Mouse (Mus musculus) testis, postnatal 14 days (tissue): ENCODE measurements around the gene Tcta.

ENCODE experiments used
- DNase-seq: peaks from one replicate; pipeline ENCODE4 v3.0.0; 2021; ENCODE audit warnings: low spot score

The Tcta gene

GRCm38 (mm10) chr9:108268701-108269100 is 37.3 kb downstream of the Tcta start:
- DNase-seq: peak; percentile 48

GRCm38 (mm10) chr9:108267691-108268090 is 38.3 kb downstream of the Tcta start:
- peak; percentile 44 for DNase-seq

DNA sequence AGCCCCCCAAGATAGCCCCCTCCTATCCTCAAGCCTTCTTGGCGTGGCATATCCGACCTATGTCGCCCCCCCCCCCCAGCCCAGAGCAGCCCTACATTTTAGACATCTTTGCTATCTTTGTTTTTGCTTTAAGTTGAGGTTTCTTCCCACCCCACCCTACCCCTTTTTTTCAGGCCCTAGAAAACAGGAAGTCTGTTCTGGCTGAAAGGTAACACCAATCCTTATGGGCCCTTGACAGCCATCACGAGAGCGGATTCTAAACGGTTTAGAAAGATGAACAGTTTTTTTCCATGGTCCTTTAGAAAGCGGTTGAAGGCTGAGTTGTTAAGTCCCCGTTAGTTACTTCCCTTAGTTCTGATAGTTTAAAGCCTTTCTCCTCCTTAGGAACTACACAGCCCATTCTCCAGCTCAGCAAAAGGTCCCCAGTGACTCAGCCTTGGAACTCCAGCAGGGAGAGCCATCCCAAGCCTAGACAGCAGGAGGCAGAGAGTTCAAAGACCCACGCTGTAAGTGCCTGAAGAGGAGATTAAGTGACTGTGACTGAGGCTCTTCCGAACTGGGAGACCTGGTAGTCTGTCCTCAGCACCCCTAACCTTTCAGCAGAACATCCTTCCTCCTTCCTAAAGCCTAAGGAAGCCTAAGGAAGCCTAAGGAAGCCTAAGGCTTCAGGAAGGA is 39.6 kb downstream of the Tcta start:
- no peak for DNase-seq

- DNase-seq: peak; percentile 75
These were observed 41.6 kb downstream of the Tcta start for GRCm38 (mm10) chr9:108264191-108264921.

GRCm38 (mm10) chr9:108263690-108264190 is 42.2 kb downstream of the Tcta start, which contains the start of gene Dag1:
Dag1 (minus strand) TSS chr9:108263958.
- peak; percentile 99 for DNase-seq

DNA sequence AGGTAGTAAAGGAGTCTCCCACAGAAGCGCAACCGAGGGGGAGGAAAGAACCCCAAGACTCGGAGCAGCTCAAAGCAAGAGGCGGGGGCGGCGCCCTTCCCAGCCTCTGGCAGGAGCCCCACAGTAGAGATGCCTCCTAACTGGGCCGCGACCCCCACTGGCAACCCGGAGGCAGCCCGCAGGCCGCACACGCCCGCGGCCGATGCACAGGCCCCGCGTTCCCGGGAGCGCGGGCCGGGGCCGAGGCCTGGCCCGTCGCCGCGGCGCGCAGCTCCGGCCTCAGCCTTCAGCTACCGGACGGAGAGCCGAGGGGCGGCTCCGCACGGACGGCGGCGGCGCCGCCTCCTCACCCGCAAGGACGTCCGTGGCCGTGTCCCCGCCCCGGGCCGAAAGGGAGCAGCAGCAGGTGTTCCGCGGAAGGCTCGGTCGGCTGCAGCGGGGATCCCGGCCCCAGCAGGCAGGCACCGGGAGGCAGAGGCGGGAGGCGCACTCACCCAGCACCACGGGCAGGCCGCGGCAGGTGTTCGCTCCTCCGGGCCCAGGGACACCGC is 42.8 kb downstream of the Tcta start:
- no peak for DNase-seq

DNA sequence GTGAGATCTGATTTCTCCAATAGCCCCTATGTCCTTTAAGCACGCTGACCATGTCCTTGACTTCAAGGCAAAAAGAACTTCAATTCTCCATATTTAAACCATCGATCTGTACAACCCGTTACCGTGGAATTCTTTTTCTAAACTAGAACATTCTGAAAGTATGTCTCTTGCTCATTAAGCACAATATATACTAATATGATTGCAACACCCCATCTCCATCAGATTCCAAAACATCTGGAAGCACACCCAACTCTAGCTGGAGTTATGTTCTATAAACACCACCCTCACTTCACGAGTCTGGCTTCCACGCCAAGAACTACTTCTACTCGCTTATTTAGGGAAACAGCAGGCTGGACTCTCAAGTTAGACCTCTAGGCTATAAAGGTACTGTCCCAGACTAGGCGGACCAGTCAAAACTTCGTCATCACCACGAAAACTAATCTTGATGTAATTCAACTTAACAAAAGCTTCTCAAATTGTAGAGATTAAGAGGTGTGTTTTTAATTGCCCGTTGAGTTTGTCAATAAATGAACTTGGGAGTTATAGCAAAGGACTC is 43.4 kb downstream of the Tcta start:
- DNase-seq: no peak

DNA sequence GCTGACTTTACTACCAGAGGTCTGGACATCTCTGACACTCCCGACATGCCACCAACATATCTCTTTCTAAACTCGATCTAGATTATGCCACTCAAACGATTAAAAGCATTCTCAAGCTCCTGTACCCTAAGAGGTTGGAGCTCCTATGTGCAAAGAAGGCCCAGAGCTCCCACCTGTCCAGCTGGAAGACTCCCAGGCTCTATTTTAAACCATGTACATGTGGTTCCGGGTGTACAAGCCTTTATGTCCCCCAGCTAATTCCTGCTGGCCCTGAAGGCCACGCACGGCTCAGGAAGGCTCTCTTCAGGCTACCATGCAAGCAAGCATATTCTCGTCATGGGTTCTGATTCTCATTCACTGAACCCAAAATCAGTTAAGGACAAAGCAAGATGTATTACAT is 44.1 kb downstream of the Tcta start:
- no peak for DNase-seq

DNA sequence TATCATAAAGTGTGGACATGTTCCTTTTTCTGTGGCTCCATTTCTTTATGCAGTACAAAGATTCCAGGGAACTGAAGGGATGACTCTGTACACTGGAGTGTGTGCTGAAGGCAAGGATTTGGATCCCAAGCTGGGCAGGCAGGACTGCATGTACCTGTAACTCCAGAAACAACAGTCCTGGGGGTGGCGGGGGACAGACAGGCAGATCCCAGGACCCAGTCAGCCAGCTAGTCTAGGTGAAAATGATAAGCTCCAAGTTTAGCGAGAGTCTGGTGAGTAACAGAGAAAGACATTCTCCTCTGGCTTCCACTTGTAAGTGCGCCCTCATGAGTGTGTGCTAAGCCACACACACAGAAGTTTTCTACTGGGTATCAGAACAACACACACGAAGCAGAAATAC is 45.4 kb downstream of the Tcta start:
- no peak for DNase-seq
